Mouse (Mus musculus): Measurements from ENCODE around the gene 1700019N19Rik. TPM values are rescaled to one million over a fixed set of nuclear protein-coding genes. Genes with fewer than 3 reads are reported as not detected.

Gene 1700019N19Rik
- not detected for total RNA-seq (2023)

GRCm38 (mm10) chr19:58794284-58794683 is at the start of gene 1700019N19Rik:
TSS of gene 1700019N19Rik (minus strand) at chr19:58794461.

GRCm38 (mm10) chr19:58759423-58759822 is 34.8 kb downstream of the 1700019N19Rik start, which contains the start of gene Pnliprp2:
TSS of gene Pnliprp2 (plus strand) at chr19:58759719.

Other genes starting within 250 kb of the 1700019N19Rik start
- 2.4 TPM for gene Pnlip, start 142.0 kb downstream of the 1700019N19Rik start, total RNA-seq (2023)
- not detected for gene Pnliprp1, start 65.6 kb downstream of the 1700019N19Rik start, total RNA-seq (2023)
- gene Pnliprp2, start 34.7 kb downstream of the 1700019N19Rik start, total RNA-seq (2023) = not detected
- gene Eno4, start 149.0 kb upstream of the 1700019N19Rik start, total RNA-seq (2023) = not detected
- 1.2 TPM for gene Hspa12a, start 149.2 kb upstream of the 1700019N19Rik start, total RNA-seq (2023)